Mouse (Mus musculus): ENCODE data around the gene Bcl9l.

The Bcl9l gene

GRCm38 (mm10) chr9:44511935-44512716 lies 29.5 kb downstream of the Bcl9l start:
- DNase-seq (ENCODE audit: low read depth, low spot score) = no peak

DNA sequence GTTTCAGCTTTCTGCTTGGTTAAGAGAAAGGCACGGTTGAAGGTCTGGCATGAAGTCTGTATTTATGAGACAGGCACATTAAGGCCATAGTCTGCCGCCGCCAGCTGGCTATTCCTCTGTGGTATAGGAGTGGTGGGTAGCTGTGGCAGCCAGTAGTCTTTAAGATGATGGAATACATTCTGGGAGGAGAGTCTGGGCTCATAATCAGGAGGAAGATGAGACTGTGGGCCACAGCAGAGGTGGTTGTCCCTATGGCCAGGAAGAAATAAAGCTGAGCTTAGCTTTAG lies 30.0 kb downstream of the Bcl9l start:
- DNase-seq (ENCODE audit: low read depth, low spot score) = no peak

GRCm38 (mm10) chr9:44513121-44513520 lies 30.5 kb downstream of the Bcl9l start:
- DNase-seq (ENCODE audit: low read depth, low spot score) = no peak

- no peak for DNase-seq (ENCODE audit: low read depth, low spot score)
Measured at GRCm38 (mm10) chr9:44513610-44514009, 31.0 kb downstream of the Bcl9l start.

- no peak for DNase-seq (ENCODE audit: low read depth, low spot score)
Measured at GRCm38 (mm10) chr9:44514147-44514546, 31.5 kb downstream of the Bcl9l start.

- peak; percentile 88 for DNase-seq (ENCODE audit: low read depth, low spot score)
Measured at GRCm38 (mm10) chr9:44515131-44515751, 32.6 kb downstream of the Bcl9l start.

DNA sequence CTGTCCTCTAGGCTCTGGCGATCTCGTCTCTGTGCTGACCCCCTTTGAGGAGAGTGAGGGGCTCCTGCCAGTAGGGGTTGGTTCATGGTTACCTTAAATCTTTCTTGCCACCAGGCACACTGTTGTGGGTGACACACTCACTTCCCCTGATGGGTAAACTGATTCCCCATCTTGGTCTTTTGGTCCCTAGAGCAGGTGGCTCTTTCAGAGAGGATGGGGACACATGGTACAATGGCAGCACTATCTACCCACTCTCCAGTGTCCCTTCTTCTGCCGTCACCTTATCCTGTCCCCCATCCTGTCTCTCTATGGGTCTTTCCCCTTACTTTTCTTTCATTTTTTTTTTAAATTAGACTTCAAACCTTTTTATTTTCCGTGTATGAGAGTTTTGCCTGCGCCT lies 33.3 kb downstream of the Bcl9l start:
- no peak for DNase-seq (ENCODE audit: low read depth, low spot score)

DNA sequence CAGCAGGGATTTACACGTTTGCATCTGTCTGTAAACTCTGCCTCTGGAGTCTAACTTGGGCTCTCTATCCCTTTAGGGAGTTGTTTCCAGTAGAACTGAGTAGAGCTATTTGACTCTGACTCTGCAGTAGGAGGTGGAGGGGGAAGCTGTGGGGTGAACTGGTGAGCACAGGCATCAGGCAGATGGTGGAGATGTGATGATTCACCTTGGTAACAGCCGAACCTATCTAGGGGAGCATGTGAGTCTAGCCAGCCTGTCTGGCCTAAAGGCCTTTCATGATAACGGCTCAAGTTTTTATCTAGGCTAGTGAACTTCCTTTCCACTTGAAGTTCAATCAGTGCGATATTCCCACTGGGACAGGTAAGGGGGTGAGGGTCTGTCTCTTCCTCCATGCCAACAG lies 34.7 kb downstream of the Bcl9l start:
- no peak for DNase-seq (ENCODE audit: low read depth, low spot score)

- DNase-seq (ENCODE audit: low read depth, low spot score) = no peak
Measured at GRCm38 (mm10) chr9:44518068-44518467, 35.4 kb downstream of the Bcl9l start.

DNA sequence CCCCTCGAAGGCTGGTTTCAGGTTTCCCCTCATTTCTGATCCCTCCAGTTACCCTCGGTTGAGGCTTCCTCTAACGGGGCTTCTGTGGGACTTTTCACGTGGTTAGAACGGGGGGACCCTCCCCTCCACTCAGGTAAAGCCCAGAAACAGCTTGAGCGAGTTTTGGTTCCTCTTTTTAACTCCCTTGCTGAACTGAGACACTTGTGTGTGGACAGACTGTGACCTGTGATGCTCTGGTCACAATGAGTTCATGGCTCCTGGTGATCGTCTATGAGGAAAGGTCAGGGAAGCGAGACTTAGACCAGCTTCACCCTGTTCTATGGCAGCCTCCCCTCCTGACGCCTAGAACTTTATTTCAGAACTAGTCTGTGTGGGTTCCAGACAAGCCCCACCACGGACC lies 39.3 kb downstream of the Bcl9l start:
- no peak for DNase-seq (ENCODE audit: low read depth, low spot score)

- no peak for DNase-seq (ENCODE audit: low read depth, low spot score)
Measured at GRCm38 (mm10) chr9:44523686-44524085, 41.1 kb downstream of the Bcl9l start.

DNA sequence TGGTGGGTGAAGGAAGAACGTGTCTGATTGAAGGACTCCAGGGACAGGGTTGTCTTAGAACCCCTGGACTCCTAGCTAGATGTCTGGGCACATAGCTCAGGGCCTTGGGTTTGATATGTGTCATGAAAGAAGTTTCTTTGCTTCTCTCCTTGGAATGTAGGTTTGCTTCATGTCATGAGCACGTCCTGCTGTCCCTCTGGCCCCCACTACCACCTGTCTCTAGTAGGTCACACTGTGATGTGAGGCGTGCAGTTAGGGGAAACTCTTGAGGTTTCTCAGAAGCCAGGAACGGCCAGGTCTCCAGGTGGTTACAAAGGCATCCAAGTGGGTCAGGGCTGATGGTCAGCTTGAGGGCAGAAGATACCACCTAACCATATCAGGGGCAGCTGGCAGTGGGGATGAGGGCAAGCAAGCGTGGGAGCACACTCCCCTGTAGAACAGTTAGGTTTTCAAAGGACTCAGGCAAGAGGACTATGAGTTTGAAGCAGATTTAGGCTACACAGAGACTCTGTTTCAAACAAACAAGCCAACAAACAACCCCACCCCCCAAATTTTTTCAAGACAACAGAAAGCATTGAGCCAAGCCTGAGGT lies 41.7 kb downstream of the Bcl9l start:
- no peak for DNase-seq (ENCODE audit: low read depth, low spot score)

DNA sequence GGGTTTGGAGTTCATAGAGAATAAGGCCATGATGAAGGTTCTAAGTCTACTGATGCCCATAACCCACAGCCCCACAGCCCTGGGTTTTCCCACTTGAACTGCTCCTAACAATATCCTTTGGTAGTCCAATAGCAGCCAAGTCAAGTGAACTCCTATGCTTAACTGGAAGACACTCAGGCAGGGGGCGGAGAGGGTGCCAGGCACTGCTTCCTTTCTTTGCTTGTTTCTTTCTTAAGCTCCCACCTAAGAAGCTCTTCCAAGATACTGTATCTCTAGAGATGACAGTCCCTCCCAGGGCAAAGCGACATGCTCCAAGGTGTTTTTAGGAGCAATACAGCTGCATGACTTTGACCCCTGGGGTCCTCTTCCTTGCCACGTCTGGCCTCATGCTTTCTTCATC lies 42.4 kb downstream of the Bcl9l start:
- no peak for DNase-seq (ENCODE audit: low read depth, low spot score)

- DNase-seq (ENCODE audit: low read depth, low spot score) = no peak
Measured at GRCm38 (mm10) chr9:44525589-44525988, 43.0 kb downstream of the Bcl9l start.

GRCm38 (mm10) chr9:44526337-44527112 lies 43.9 kb downstream of the Bcl9l start:
- DNase-seq (ENCODE audit: low read depth, low spot score) = no peak

- no peak for DNase-seq (ENCODE audit: low read depth, low spot score)
Measured at GRCm38 (mm10) chr9:44528340-44528739, 45.7 kb downstream of the Bcl9l start.

DNA sequence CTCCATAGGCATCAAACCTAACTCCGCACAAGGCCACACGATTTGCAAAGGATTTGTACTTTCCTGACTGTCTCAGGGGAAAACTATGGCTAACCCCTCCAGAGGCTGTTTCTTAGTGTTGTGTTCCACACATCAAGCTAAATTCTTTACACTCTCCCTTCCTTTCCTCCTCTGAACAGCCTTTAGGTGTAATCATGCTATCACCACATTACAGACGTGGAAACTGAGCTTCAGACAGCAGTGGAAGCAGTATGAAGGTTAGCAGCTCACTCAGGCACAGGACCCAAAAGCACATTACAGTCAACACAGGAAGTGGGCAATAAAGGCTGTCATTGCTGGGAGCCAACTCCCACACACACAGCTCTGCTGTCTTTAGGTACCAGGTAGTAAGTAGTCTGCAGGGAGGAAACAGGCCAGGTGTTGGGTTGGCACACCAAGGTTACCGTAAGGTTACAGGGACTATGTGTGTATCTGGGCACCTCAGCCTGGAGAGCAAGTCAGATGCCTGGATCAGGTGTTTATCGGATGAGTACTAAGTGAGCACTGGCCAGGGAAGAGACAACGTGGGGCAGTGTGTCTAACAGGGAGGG lies 50.5 kb downstream of the Bcl9l start:
- no peak for DNase-seq (ENCODE audit: low read depth, low spot score)

DNA sequence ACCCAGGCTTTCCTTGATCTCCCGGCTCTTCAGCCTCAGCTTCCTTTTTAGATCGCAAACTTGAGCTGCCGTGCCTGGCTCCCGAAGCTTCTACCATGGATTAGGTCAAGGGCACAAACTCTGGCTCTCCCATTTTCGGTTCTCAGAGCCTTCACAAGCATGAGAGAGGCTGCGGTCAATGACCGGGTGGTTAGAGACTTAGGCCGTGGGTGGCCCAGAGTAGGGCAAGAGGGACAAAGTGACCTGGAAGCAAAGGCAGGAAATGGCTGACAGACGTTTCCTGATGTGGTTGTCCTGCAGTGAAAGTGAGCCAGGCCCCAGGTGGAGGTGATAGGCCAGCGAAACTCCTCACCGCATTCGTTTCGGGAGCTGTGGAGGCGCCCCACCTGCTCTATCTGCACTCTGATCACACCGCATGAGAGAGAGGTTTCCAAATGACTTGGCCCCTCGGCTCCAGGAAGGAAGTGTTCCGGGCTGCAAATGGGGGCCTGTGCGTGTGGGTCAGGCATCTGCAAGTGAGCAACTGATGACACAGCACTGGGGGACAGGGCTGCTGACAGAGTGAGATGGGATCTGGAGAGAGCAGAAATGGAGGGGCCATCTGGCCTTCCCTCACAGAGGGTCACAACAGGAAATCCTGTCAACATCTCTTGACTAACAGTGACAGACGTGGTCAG lies 55.1 kb downstream of the Bcl9l start:
- no peak for DNase-seq (ENCODE audit: low read depth, low spot score)

DNA sequence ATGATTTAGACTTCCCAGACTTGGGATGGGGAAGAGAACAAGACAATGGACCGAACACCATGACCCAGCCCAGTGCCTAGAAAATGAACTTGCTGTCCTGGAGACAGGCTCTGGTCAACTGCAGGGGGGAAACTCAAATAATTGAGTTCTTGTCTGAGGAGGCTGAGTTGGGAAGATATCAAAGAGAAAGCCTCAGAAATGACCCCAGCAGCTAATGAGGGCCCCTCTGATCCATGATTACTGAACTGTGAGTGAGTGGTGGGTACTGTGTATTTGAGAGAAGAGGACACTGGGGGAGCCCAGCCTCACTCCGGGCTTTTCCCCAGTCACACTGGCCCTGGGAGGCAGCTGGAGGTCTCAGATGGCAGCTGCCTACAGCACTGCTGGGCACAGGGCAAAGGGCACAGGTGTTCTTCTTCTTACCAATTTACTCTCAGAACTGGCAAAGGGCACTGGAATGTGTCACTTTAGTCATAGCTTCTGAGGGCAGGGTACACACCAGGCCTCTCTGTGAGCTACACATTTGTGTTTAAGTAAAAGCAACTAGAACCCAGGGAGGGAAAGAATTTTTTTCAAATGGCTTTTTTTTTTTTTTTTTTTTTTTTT lies 57.3 kb downstream of the Bcl9l start:
- no peak for DNase-seq (ENCODE audit: low read depth, low spot score)

DNA sequence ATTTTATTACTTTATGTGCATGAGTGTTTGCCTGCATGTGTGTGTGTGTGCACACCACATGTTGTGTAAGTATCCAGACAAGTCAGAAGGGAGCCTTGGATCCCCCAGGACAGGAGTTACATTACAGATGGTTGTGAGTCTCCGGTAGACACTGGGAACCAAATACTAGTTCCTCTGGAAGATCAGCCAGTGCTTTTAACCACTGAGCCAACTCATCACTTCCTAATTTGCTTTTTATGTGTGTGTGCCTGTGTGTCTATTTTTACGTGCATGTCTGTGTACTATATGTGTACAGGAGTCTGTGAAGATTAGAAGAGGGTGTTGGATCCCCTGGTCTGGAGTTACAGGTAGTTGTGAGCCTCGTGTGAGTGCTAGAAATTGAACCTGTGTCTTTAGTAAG lies 58.1 kb downstream of the Bcl9l start:
- no peak for DNase-seq (ENCODE audit: low read depth, low spot score)

DNA sequence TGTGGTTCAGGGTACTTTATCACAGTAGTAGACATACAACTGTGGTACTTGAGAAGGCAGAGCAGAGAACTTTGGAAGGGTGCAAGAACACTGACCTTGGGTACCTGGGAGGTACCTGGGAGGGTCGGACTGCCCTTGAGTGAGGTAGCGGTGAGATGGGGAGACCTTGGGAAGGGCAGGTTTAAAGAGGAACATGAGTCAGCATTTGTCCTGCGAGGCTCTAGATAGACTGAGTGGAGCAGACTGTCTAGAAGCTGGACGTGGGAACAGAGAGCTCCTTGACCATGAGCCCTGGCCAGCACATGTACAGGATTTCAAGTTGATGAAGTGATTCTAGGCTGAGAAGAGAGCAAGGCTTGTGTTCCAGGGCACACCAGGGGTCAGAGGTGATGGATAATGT lies 59.7 kb downstream of the Bcl9l start:
- DNase-seq (ENCODE audit: low read depth, low spot score) = no peak
